Mouse (Mus musculus): ENCODE data around the gene Ankrd63. TPM values are rescaled to one million over a fixed set of nuclear protein-coding genes. Genes with fewer than 3 reads are reported as not detected.

Gene Ankrd63
- polyA plus RNA-seq, 1 experiment from 2014 or later = 0.66 TPM

DNA sequence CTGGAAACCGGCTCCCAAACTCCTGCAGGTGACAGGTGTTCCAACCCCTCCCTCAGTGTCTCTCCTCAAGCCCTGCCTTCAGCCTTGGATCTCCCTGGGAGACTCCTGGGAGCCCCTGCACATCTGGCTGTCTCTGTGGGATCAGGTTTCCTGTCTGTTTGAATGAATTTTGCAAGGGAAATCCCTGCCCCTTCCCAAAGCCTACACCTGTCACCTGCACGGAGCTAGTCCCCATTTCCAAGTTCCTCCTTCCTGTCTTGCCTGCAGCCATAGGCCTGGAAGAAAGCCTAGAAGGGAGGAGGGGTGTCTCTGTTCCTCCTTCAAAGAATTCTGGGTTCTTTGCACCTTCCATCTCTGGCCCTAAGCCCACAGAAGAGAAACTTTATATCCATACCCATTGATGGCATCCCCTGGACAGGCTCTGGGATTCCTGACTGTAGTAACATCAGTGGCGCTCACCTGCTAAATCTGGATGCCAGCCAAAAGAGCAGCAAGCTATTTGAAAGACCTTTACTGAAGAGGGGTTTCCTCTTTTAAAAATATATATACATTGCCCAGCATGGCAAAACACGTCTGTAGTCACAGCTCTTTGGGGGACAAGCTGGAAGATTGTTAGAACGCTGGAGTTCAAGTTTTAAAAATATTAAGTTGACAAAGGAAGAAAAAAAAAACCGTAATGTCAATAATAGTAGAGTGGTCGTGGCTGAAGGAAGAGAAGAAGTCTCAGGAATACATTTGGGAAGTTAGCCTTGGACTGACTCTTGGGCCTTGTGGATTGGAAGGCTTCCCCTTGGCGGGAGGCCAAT, 26.3 kb upstream of the Ankrd63 start:
- H3K36me3 ChIP-seq (ENCODE audit: control insufficient read depth, insufficient read depth, low read length) = no peaks in the 10 kb centered on the region
- H3K4me3 ChIP-seq (ENCODE audit: low read depth, low read length) = no peak overlapping the region
- H3K27me3 ChIP-seq (ENCODE audit: control insufficient read depth, insufficient read depth, low read length) = peaks cover 21% of the 10 kb centered on the region
- H3K27ac ChIP-seq (ENCODE audit: low read depth, low read length) = no peak overlapping the region
- no peak overlapping the region for H3K9ac ChIP-seq (ENCODE audit: low read depth, low read length)
- H3K4me1 ChIP-seq (ENCODE audit: control insufficient read depth, insufficient read depth, low read length) = peaks cover 25% of the 10 kb centered on the region
- ATAC-seq (replicated peaks; ENCODE audit: insufficient number of reproducible peaks, low FRiP score, low TSS enrichment) = no peak
- H3K4me2 ChIP-seq = no peak overlapping the region
- no peaks in the 10 kb centered on the region for H3K9me3 ChIP-seq (replicated peaks; ENCODE audit: control insufficient read depth, low read length)
- WGBS (ENCODE audit: insufficient replicate concordance) = 23% methylated on average over 8 of the region's 8 CpGs

DNA sequence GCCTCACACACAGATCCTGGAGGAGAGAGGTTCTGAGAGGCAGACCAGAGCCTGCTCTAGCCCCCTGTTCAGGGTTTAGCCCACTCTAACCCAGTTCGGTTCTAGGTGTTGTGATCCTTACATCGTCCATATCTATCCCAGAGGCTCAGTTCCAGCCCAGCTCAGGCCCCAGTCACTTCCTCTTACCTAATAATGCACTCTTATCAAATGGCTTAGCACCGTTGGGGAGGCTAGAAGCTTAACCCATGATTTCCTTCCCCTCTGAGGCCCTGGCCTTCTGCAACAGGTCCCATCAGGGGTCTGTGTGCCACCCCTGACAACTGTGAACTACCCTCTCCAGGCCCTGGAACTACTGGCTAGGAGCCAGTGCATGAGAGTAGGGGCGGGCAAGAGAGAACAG, 25.4 kb upstream of the Ankrd63 start:
- Histone ChIP-seq H3K9me3 (replicated peaks; ENCODE audit: control insufficient read depth, low read length) (no peaks in the 10 kb centered on the region), H3K27me3 (ENCODE audit: control insufficient read depth, insufficient read depth, low read length) (peaks cover 24% of the 10 kb centered on the region), H3K9ac (ENCODE audit: low read depth, low read length) (no peak overlapping the region), H3K27ac (ENCODE audit: low read depth, low read length) (no peak overlapping the region), H3K4me2 (no peak overlapping the region), H3K36me3 (ENCODE audit: control insufficient read depth, insufficient read depth, low read length) (no peaks in the 10 kb centered on the region), H3K4me1 (ENCODE audit: control insufficient read depth, insufficient read depth, low read length) (peaks cover 28% of the 10 kb centered on the region), H3K4me3 (ENCODE audit: low read depth, low read length) (no peak overlapping the region)
- WGBS (ENCODE audit: insufficient replicate concordance) = 31% methylated on average over 4 of the region's 4 CpGs
- no peak for ATAC-seq (replicated peaks; ENCODE audit: insufficient number of reproducible peaks, low FRiP score, low TSS enrichment)

DNA sequence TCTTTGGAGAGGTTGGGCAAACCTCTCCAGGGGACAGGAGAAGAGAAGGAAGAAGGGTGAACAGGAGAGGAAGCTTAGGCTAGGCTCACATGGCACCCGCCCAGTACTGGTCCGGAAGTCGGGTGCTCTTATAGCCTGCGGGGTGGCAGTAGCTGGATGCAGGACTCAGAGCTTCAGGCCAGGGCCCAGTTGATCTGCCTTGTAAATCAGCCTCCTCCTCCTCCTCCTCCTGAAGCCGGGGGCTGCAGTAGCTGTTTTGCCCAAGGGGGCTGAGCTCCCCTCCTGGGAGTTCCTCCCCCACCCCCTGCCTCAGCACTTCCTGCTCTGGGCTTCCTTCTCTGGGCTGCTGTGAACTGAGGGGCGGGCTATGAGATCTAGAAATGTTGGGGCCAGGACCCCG, 24.6 kb upstream of the Ankrd63 start, which contains the start of gene Plcb2:
TSS of gene Plcb2 (minus strand) at position 102 of the 400 bp plus-strand sequence.
- Histone ChIP-seq H3K27me3 (ENCODE audit: control insufficient read depth, insufficient read depth, low read length) (peaks cover 16% of the 10 kb centered on the region), H3K27ac (ENCODE audit: low read depth, low read length) (no peak within 1 kb of the TSS), H3K9ac (ENCODE audit: low read depth, low read length) (0 out of 2 replicates have a peak within 1 kb of the TSS, but pooled peaks have one; percentile 34)

DNA sequence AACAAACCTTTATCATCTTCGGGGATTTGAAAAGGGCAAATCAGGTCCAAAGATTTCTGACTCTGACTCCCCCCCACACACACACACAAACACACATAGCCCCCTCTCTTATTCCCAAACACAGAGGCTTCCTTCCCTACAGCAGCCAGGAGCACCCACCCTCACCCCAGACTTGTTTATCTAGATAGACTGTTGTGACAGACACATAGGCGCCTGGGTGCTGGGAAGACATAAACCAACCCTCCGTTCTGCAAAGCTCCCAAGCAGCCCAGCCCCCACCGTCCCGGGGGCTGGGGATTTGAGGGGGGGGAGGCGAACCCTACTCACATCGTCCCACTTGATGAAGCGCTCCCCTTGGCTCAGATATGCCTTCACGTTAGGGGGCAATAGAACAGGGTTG, 24.1 kb upstream of the Ankrd63 start:
- 11% methylated on average over 9 of the region's 9 CpGs for WGBS (ENCODE audit: insufficient replicate concordance)
- 0 out of 2 replicates have a peak, but pooled peaks have one; percentile 13 for ATAC-seq (replicated peaks; ENCODE audit: insufficient number of reproducible peaks, low FRiP score, low TSS enrichment)
- no peaks in the 10 kb centered on the region for H3K9me3 ChIP-seq (replicated peaks; ENCODE audit: control insufficient read depth, low read length)
- H3K4me1 ChIP-seq (ENCODE audit: control insufficient read depth, insufficient read depth, low read length) = peaks cover 36% of the 10 kb centered on the region
- peak overlapping the region; percentile 10; the same call in 1 of the 2 replicates for H3K4me3 ChIP-seq (ENCODE audit: low read depth, low read length)
- H3K9ac ChIP-seq (ENCODE audit: low read depth, low read length) = 0 out of 2 replicates have a peak overlapping the region, but pooled peaks have one; percentile 34
- H3K4me2 ChIP-seq = peak overlapping the region; percentile 42
- H3K36me3 ChIP-seq (ENCODE audit: control insufficient read depth, insufficient read depth, low read length) = no peaks in the 10 kb centered on the region
- peaks cover 15% of the 10 kb centered on the region for H3K27me3 ChIP-seq (ENCODE audit: control insufficient read depth, insufficient read depth, low read length)
- no peak overlapping the region for H3K27ac ChIP-seq (ENCODE audit: low read depth, low read length)

More for the DNA sequence above, 24.6 kb upstream of the Ankrd63 start, which contains the start of gene Plcb2:
- Histone ChIP-seq H3K4me2 (peak within 1 kb of the TSS; percentile 42), H3K4me1 (ENCODE audit: control insufficient read depth, insufficient read depth, low read length) (peaks cover 31% of the 10 kb centered on the region), H3K9me3 (replicated peaks; ENCODE audit: control insufficient read depth, low read length) (no peaks in the 10 kb centered on the region), H3K36me3 (ENCODE audit: control insufficient read depth, insufficient read depth, low read length) (no peaks in the 10 kb centered on the region), H3K4me3 (ENCODE audit: low read depth, low read length) (peak within 1 kb of the TSS; percentile 10; the same call in 1 of the 2 replicates)
- ATAC-seq (replicated peaks; ENCODE audit: insufficient number of reproducible peaks, low FRiP score, low TSS enrichment) = 0 out of 2 replicates have a peak, but pooled peaks have one; percentile 10
- 18% methylated on average over 7 of the region's 7 CpGs for WGBS (ENCODE audit: insufficient replicate concordance)

DNA sequence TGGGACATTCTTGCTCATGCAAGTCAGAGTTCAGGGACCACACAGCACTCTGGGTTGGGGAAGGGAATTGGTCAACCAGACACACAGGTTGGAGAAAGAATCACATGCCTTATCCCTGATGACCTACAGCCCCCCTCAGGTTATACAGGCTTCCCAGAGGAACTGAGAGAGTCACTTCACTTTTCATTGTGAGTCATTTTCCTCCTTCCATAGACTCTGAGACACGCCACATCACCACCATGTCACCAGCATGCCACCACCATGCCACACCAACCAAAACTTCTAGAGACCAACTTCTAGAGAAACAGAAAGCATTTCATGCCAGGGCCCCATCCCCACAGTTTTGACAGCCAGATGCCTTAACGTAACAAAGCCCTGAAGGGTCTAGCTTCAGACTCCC, 23.1 kb upstream of the Ankrd63 start:
- Histone ChIP-seq H3K9me3 (replicated peaks; ENCODE audit: control insufficient read depth, low read length) (no peaks in the 10 kb centered on the region), H3K4me1 (ENCODE audit: control insufficient read depth, insufficient read depth, low read length) (peaks cover 40% of the 10 kb centered on the region), H3K36me3 (ENCODE audit: control insufficient read depth, insufficient read depth, low read length) (no peaks in the 10 kb centered on the region), H3K27me3 (ENCODE audit: control insufficient read depth, insufficient read depth, low read length) (peaks cover 13% of the 10 kb centered on the region), H3K9ac (ENCODE audit: low read depth, low read length) (no peak overlapping the region), H3K27ac (ENCODE audit: low read depth, low read length) (no peak overlapping the region), H3K4me3 (ENCODE audit: low read depth, low read length) (no peak overlapping the region), H3K4me2 (no peak overlapping the region)
- WGBS (ENCODE audit: insufficient replicate concordance) = 77% methylated on average over 2 of the region's 2 CpGs
- no peak for ATAC-seq (replicated peaks; ENCODE audit: insufficient number of reproducible peaks, low FRiP score, low TSS enrichment)

DNA sequence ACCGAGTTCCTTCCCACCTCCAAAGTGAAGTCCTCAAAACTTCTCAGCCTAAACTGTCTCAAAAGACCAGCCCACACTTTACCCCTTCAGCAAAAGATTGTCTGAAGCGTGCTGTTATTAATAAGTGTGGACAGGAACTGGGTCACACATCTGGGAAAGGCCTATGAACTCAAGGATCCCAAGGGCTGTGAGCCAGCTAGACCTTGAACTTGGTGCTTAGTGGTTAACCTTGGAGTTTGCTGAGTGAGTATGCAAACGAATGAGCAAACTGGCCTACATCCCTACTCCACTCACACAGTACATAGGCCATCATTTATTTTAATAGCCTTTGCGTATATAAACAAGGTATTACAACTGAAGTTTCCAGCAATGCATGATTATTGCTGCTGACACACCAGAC, 21.7 kb upstream of the Ankrd63 start:
- ATAC-seq (replicated peaks; ENCODE audit: insufficient number of reproducible peaks, low FRiP score, low TSS enrichment) = no peak
- H3K9ac ChIP-seq (ENCODE audit: low read depth, low read length) = no peak overlapping the region
- no peak overlapping the region for H3K4me2 ChIP-seq
- H3K4me3 ChIP-seq (ENCODE audit: low read depth, low read length) = no peak overlapping the region
- 80% methylated on average over 4 of the region's 4 CpGs for WGBS (ENCODE audit: insufficient replicate concordance)
- H3K4me1 ChIP-seq (ENCODE audit: control insufficient read depth, insufficient read depth, low read length) = peaks cover 40% of the 10 kb centered on the region
- no peaks in the 10 kb centered on the region for H3K36me3 ChIP-seq (ENCODE audit: control insufficient read depth, insufficient read depth, low read length)
- H3K27me3 ChIP-seq (ENCODE audit: control insufficient read depth, insufficient read depth, low read length) = peaks cover 8% of the 10 kb centered on the region
- no peaks in the 10 kb centered on the region for H3K9me3 ChIP-seq (replicated peaks; ENCODE audit: control insufficient read depth, low read length)
- H3K27ac ChIP-seq (ENCODE audit: low read depth, low read length) = no peak overlapping the region

DNA sequence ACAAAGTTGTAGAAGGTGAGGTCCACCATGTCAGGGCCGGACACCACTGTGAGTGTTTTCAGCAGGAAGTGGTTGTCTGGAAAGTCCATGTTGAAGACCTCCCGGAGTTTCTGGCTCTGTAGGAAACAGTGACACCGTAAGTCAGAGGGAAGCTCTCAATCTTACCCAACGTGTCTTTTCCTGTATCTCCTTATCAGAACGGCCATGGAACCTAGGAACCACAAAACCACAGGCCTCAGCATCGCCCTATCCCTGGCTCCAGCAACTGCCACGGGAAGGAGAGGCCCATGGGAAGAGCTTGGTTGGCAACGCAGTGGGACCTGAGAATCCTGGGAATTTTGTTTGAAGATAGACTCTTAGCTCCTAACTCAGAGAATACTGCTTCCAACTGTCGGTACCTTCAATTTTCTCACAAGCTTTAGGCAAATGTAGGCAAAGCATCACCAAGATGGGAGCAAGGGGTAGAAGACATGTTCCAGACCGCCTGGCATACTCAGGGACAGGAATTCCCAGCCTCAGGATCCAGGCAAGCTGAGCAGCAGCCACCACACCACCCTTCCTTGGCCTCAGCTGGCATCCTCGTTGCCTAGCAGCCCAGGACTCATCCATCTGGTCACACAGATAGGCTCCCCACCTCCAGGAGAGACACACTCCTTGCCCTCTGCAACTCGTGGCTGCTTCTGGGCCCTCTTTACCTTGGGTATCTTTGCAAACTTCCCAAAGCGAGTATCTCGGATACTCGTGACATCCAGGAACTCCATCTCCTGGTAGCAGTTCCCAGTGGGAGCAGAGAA, 20.1 kb upstream of the Ankrd63 start:
- Histone ChIP-seq H3K27me3 (ENCODE audit: control insufficient read depth, insufficient read depth, low read length) (peaks cover 8% of the 10 kb centered on the region), H3K4me1 (ENCODE audit: control insufficient read depth, insufficient read depth, low read length) (peaks cover 28% of the 10 kb centered on the region)

DNA sequence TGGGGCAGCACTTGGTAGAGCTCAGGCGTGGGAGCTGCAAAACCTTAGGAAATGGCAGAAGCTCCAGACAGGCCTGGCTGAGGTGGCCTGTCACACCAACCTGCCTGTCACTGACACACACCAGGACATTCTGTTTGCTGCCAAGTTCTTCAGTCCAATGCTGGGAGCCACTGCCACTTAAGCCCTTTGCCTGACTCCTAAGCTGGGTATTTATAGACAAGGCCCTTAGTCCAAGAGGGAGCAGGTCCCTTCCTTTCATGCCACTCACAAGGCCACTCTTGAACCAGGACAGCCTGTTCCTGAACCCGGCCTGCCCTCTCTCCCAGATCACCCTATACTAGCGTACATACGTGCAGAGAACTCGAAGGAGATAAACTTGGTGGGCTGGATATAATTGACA, 12.9 kb upstream of the Ankrd63 start:
- peaks cover 15% of the 10 kb centered on the region for H3K27me3 ChIP-seq (ENCODE audit: control insufficient read depth, insufficient read depth, low read length)
- 44% methylated on average over 5 of the region's 5 CpGs for WGBS (ENCODE audit: insufficient replicate concordance)
- H3K36me3 ChIP-seq (ENCODE audit: control insufficient read depth, insufficient read depth, low read length) = no peaks in the 10 kb centered on the region
- peaks cover 26% of the 10 kb centered on the region for H3K4me1 ChIP-seq (ENCODE audit: control insufficient read depth, insufficient read depth, low read length)
- ATAC-seq (replicated peaks; ENCODE audit: insufficient number of reproducible peaks, low FRiP score, low TSS enrichment) = peak; percentile 67
- H3K27ac ChIP-seq (ENCODE audit: low read depth, low read length) = peak overlapping the region; percentile 87
- H3K4me2 ChIP-seq = no peak overlapping the region
- no peaks in the 10 kb centered on the region for H3K9me3 ChIP-seq (replicated peaks; ENCODE audit: control insufficient read depth, low read length)
- no peak overlapping the region for H3K9ac ChIP-seq (ENCODE audit: low read depth, low read length)
- H3K4me3 ChIP-seq (ENCODE audit: low read depth, low read length) = no peak overlapping the region

More for the DNA sequence above, 20.1 kb upstream of the Ankrd63 start:
- Histone ChIP-seq H3K36me3 (ENCODE audit: control insufficient read depth, insufficient read depth, low read length) (no peaks in the 10 kb centered on the region), H3K4me2 (no peak overlapping the region), H3K27ac (ENCODE audit: low read depth, low read length) (no peak overlapping the region), H3K9me3 (replicated peaks; ENCODE audit: control insufficient read depth, low read length) (no peaks in the 10 kb centered on the region), H3K4me3 (ENCODE audit: low read depth, low read length) (no peak overlapping the region), H3K9ac (ENCODE audit: low read depth, low read length) (no peak overlapping the region)
- no peak for ATAC-seq (replicated peaks; ENCODE audit: insufficient number of reproducible peaks, low FRiP score, low TSS enrichment)
- WGBS (ENCODE audit: insufficient replicate concordance) = 60% methylated on average over 15 of the region's 15 CpGs
